Mouse (Mus musculus) liver, embryonic 16.5 days (tissue): Measurements from ENCODE around the gene Gm4181. TPM values are rescaled to one million over a fixed set of nuclear protein-coding genes. Genes with fewer than 3 reads are reported as not detected.
"Not testable (repeated sequence)": the region's sequence is repeated elsewhere in the genome, so short reads cannot be mapped to it uniquely, and the experiment has no call there.

Source experiments
- ATAC-seq: fragments of 200-750 bp; cut with Nextera tagmentation; 2 replicates; pipeline ENCODE4 v1.8.0; 2017; ENCODE audit warnings: low read depth, mild to moderate bottlenecking, moderate number of reproducible peaks, moderate library complexity
- H3K27ac ChIP-seq: fragments of 300-500 bp; sonication (generic); 2 replicates; pipeline ENCODE4 v1.5.1; 2014; ENCODE audit warnings: mild to moderate bottlenecking, low read length
- H3K27me3 ChIP-seq: fragments of 300-500 bp; sonication (generic); 2 replicates; pipeline ENCODE4 v1.6.1; 2014; ENCODE audit warnings: low read depth, low read length, mixed read lengths; ENCODE audit not compliant: control insufficient read depth, insufficient read depth
- H3K36me3 ChIP-seq: fragments of 300-500 bp; sonication (generic); 2 replicates; pipeline ENCODE4 v1.6.1; 2014; ENCODE audit warnings: mild to moderate bottlenecking; ENCODE audit not compliant: control insufficient read depth, insufficient read depth
- H3K4me1 ChIP-seq: fragments of 300-500 bp; sonication (generic); 2 replicates; pipeline ENCODE4 v1.6.1; 2014; ENCODE audit warnings: low read depth, low read length, mixed read lengths; ENCODE audit not compliant: control insufficient read depth
- H3K4me2 ChIP-seq: fragments of 300-500 bp; sonication (generic); 2 replicates; pipeline ENCODE4 v1.6.1; 2014; ENCODE audit warnings: low read depth, low read length, mixed read lengths
- H3K4me3 ChIP-seq: fragments of 300-500 bp; sonication (generic); 2 replicates; pipeline ENCODE4 v1.5.1; 2014; ENCODE audit warnings: low read depth, mild to moderate bottlenecking, low read length
- H3K9ac ChIP-seq: fragments of 300-500 bp; sonication (generic); 2 replicates; pipeline ENCODE4 v1.6.1; 2014; ENCODE audit warnings: low read depth, low read length
- H3K9me3 ChIP-seq: fragments of 300-500 bp; sonication (generic); replicated peaks from 2 replicates; pipeline ENCODE4 v1.6.1; 2016; ENCODE audit warnings: low read length; ENCODE audit not compliant: control insufficient read depth
- WGBS: fragments of 180-500 bp; shearing (Covaris S2); extraction: QIAGEN DNeasy Blood & Tissue Kit; methylation state at CpG from one replicate; pipeline ENCODE4 v1.1.7; 2014; ENCODE audit not compliant: insufficient replicate concordance; 5-methylcytosine and 5-hydroxymethylcytosine counted together
- polyA plus RNA-seq: library from polyadenylated mRNA; unstranded; fragments of >200 nt; fragmentation: Nextera tagmentation; extraction: Ambion mirVana; gene quantifications from 2 replicates; pipeline ENCODE4 v1.2.1, GENCODE M21; 2015

The Gm4181 gene
- polyA plus RNA-seq = not detected in 2 replicates

DNA sequence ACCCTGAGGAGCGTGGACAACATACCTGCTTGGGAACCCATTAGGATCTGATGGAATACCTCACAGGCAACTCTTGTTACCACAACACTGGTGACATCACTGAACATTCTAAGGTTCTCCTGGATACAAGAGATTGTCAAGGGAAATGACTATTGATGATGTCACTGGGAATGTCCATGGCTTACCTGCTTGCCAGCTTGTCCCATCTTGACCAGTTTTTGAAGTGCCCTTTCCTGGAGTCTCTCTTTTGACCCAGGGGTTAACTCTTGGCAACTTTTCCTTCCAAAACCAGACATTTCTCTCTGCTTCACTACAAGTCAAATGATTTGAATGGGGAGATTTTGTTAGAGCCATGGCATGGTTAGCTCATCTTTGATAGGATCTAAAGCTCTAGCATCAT lies at the start of gene Gm4181:
TSS of gene Gm4181 (minus strand) at position 101 of the 400 bp plus-strand sequence.
- not testable (repeated sequence) for H3K4me1 ChIP-seq, H3K4me2 ChIP-seq, ATAC-seq, H3K4me3 ChIP-seq, H3K27me3 ChIP-seq, H3K9me3 ChIP-seq, H3K9ac ChIP-seq, H3K27ac ChIP-seq, H3K36me3 ChIP-seq
- WGBS = 33% methylated on average over 1 of the region's 1 CpGs

DNA sequence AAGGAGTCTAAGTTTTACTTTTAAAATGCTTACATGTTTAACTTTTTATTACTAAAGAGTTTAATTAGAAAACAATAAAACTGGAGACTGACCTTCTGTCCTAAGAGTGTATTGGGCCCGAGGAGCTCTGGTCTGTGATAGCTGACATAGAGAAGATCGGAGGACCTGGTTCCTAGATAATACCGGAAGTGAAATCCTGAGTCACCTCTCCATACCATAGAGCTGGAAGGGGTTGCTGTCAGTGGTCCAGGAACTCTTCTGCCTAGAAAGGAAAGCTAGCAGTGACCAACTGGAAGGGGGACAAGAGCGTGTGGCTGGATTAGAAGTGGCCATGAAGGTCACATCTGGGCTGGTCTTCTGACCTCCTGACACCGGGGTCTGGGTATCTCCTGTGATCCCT lies 41.8 kb upstream of the Gm4181 start:
- H3K4me1 ChIP-seq = no peaks in the 10 kb centered on the region
- no peak overlapping the region for H3K4me3 ChIP-seq
- H3K4me2 ChIP-seq = no peak overlapping the region
- no peaks in the 10 kb centered on the region for H3K36me3 ChIP-seq
- no peaks in the 10 kb centered on the region for H3K27me3 ChIP-seq
- WGBS = 61% methylated on average over 5 of the region's 5 CpGs
- no peak overlapping the region for H3K9ac ChIP-seq
- ATAC-seq = no peak
- no peak overlapping the region for H3K27ac ChIP-seq
- H3K9me3 ChIP-seq = no peaks in the 10 kb centered on the region

DNA sequence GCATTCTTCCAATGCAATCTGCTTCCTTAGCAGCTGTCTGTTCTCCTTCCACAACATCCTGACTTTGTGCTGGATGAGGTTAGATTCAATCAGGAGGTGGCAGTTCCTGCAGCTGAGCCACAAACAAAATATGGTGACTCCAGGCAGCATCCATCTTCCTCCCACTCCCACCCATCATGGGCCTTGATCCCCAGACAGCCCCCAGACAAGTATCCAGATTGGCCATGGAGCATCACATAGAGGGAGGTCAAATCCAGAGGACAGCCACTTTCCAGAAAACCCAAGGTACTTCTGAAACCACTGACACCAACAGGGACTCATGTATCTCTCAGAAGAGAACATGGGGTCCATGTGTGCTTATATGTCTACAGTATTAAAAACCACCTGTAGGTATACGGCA lies 3.0 kb downstream of the Gm4181 start:
- not testable (repeated sequence) for H3K4me2 ChIP-seq, H3K36me3 ChIP-seq, ATAC-seq, H3K27me3 ChIP-seq, H3K9ac ChIP-seq, H3K4me3 ChIP-seq, H3K9me3 ChIP-seq, H3K4me1 ChIP-seq, H3K27ac ChIP-seq
- 79% methylated on average over 1 of the region's 1 CpGs for WGBS

DNA sequence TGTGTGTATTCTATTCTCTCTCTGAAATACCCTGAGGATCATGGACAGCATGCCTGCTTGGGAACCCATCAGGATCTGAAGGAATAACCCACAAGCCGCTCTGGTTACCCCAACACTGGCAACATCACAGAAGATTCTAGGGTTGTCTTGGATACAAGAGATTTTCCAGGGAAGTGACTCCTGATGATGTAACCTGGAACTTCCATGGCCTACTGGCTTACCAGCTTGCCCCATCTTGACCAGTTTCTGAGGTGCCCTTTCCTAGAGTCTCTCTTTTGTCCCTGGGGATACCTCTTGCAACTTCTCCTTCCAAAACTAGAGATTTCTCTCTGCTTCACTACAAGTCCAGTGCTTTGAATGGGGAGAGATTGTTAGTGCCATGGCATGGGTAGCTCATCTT lies 24.3 kb downstream of the Gm4181 start, which contains the start of gene Gm17078:
TSS of gene Gm17078 (minus strand) at position 101 of the 400 bp plus-strand sequence.
- no peaks in the 10 kb centered on the region for H3K4me1 ChIP-seq
- 56% methylated on average over 1 of the region's 1 CpGs for WGBS
- no peak within 1 kb of the TSS for H3K4me2 ChIP-seq
- no peak within 1 kb of the TSS for H3K4me3 ChIP-seq
- H3K27ac ChIP-seq = no peak within 1 kb of the TSS
- no peaks in the 10 kb centered on the region for H3K9me3 ChIP-seq
- no peaks in the 10 kb centered on the region for H3K27me3 ChIP-seq
- no peak for ATAC-seq
- no peaks in the 10 kb centered on the region for H3K36me3 ChIP-seq
- H3K9ac ChIP-seq = no peak within 1 kb of the TSS

DNA sequence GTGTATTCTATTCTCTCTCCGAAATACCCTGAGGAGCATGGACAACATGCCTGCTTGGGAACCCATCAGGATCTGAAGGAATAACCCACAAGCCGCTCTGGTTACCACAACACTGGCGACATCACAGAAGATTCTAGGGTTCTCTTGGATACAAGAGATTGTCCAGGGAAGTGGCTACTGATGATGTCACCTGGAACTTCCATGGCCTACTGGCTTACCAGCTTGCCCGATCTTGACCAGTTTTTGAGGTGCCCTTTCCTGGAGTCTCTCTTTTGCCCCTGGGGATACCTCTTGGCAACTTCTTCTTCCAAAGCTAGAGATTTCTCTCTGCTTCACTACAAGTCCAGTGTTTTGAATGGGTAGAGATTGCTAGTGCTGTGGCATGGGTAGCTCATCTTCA lies 43.4 kb downstream of the Gm4181 start, which contains the start of gene Gm17174:
TSS of gene Gm17174 (minus strand) at position 101 of the 400 bp plus-strand sequence.
- WGBS = 69% methylated on average over 4 of the region's 4 CpGs
- not testable (repeated sequence) for H3K9me3 ChIP-seq, ATAC-seq, H3K27ac ChIP-seq, H3K4me2 ChIP-seq, H3K4me1 ChIP-seq, H3K4me3 ChIP-seq, H3K9ac ChIP-seq, H3K27me3 ChIP-seq, H3K36me3 ChIP-seq

Other genes with a start within 250 kb of the Gm4181 start
- gene Vmn2r88, start 224.8 kb downstream of the Gm4181 start, polyA plus RNA-seq = not detected in 2 replicates
- not detected in 2 replicates for gene Vmn2r89, start 183.8 kb downstream of the Gm4181 start, polyA plus RNA-seq
- 0.14 and 0.20 TPM in 2 replicates for gene Gm5622, start 82.9 kb downstream of the Gm4181 start, polyA plus RNA-seq
- not detected in 2 replicates for gene Gm17175, start 61.6 kb downstream of the Gm4181 start, polyA plus RNA-seq
- not detected in 2 replicates for gene Gm17174, start 43.5 kb downstream of the Gm4181 start, polyA plus RNA-seq
- not detected in 2 replicates for gene Gm17078, start 24.4 kb downstream of the Gm4181 start, polyA plus RNA-seq
- gene Gm17079, start 59.8 kb upstream of the Gm4181 start, polyA plus RNA-seq = not detected in 2 replicates
- not detected in 2 replicates for gene Gm5800, start 81.5 kb upstream of the Gm4181 start, polyA plus RNA-seq
- gene Ang4, start 137.9 kb upstream of the Gm4181 start, polyA plus RNA-seq = not detected in 2 replicates
- gene AY358078, start 164.4 kb upstream of the Gm4181 start, polyA plus RNA-seq = not detected in 2 replicates
- 13.2 and 14.6 TPM in 2 replicates for gene Ear6, start 218.0 kb upstream of the Gm4181 start, polyA plus RNA-seq
- 10.8 and 12.9 TPM in 2 replicates for gene Mettl17, start 249.2 kb upstream of the Gm4181 start, polyA plus RNA-seq